Mouse (Mus musculus) forebrain, embryonic 16.5 days (tissue): ENCODE data around the gene Rnf220. TPM values are rescaled to one million over a fixed set of nuclear protein-coding genes. Genes with fewer than 3 reads are reported as not detected.

Experiments
- ATAC-seq: fragments of 200-750 bp; cut with Nextera tagmentation; 2 replicates; pipeline ENCODE4 v1.8.0; 2017; ENCODE audit warnings: mild to moderate bottlenecking, moderate library complexity
- H3K27ac ChIP-seq: fragments of 300-500 bp; sonication (generic); 2 replicates; pipeline ENCODE4 v1.5.1; 2014; ENCODE audit warnings: low read length, control low read depth
- H3K27me3 ChIP-seq: fragments of 300-500 bp; sonication (generic); replicated peaks from 2 replicates; pipeline ENCODE4 v1.6.1; 2014; ENCODE audit warnings: low read length; ENCODE audit not compliant: control insufficient read depth, insufficient read depth
- H3K36me3 ChIP-seq: fragments of 300-500 bp; sonication (generic); 2 replicates; pipeline ENCODE4 v1.6.1; 2014; ENCODE audit not compliant: control insufficient read depth, insufficient read depth
- H3K4me1 ChIP-seq: fragments of 300-500 bp; sonication (generic); replicated peaks from 2 replicates; pipeline ENCODE4 v1.6.1; 2014; ENCODE audit warnings: low read length; ENCODE audit not compliant: control insufficient read depth, insufficient read depth
- H3K4me2 ChIP-seq: fragments of 300-500 bp; sonication (generic); 2 replicates; pipeline ENCODE4 v1.6.1; 2014; ENCODE audit warnings: mild to moderate bottlenecking, low read length, control low read depth
- H3K4me3 ChIP-seq: fragments of 300-500 bp; sonication (generic); replicated peaks from 2 replicates; pipeline ENCODE4 v1.5.1; 2014; ENCODE audit warnings: mild to moderate bottlenecking, low read length, control low read depth
- H3K9ac ChIP-seq: fragments of 300-500 bp; sonication (generic); replicated peaks from 2 replicates; pipeline ENCODE4 v1.6.1; 2014; ENCODE audit warnings: low read depth, low read length, control low read depth
- H3K9me3 ChIP-seq: fragments of 300-500 bp; sonication (generic); 2 replicates; pipeline ENCODE4 v1.6.1; 2016; ENCODE audit warnings: low read length; ENCODE audit not compliant: control insufficient read depth
- WGBS: fragments of 180-500 bp; shearing (Covaris S2); extraction: QIAGEN DNeasy Blood & Tissue Kit; methylation state at CpG from one replicate; pipeline ENCODE4 v1.1.7; 2014; 5-methylcytosine and 5-hydroxymethylcytosine counted together
- polyA plus RNA-seq: library from polyadenylated mRNA; unstranded; fragments of >200 nt; fragmentation: Nextera tagmentation; extraction: Ambion mirVana; gene quantifications from 2 replicates; pipeline ENCODE4 v1.2.1, GENCODE M21; 2015

Gene Rnf220
- polyA plus RNA-seq, 1 experiment from 2014 or later = 129 TPM

- Histone ChIP-seq H3K9me3 (no peaks in the 10 kb centered on the region), H3K27ac (no peak overlapping the region), H3K4me1 (peaks cover 7% of the 10 kb centered on the region), H3K4me2 (peak overlapping the region; percentile 77), H3K27me3 (no peaks in the 10 kb centered on the region), H3K9ac (peak overlapping the region; percentile 76), H3K36me3 (no peaks in the 10 kb centered on the region), H3K4me3 (peak overlapping the region; percentile 73)
- 23% methylated on average over 5 of the region's 5 CpGs for WGBS
- no peak; the same call in 1 of the 2 replicates for ATAC-seq
Observed at GRCm38 (mm10) chr4:117252351-117252750, 244.5 kb downstream of the Rnf220 start.

- H3K9me3 ChIP-seq = no peaks in the 10 kb centered on the region
- WGBS = 1% methylated on average over 26 of the region's 43 CpGs
- peak within 1 kb of the TSS; percentile 73 for H3K4me3 ChIP-seq
- peaks cover 7% of the 10 kb centered on the region for H3K4me1 ChIP-seq
- H3K27ac ChIP-seq = no peak within 1 kb of the TSS
- H3K9ac ChIP-seq = peak within 1 kb of the TSS; percentile 76
- no peaks in the 10 kb centered on the region for H3K27me3 ChIP-seq
- H3K4me2 ChIP-seq = peak within 1 kb of the TSS; percentile 77
- H3K36me3 ChIP-seq = no peaks in the 10 kb centered on the region
- peak; percentile 96 for ATAC-seq
Observed at GRCm38 (mm10) chr4:117251801-117252316, 245.0 kb downstream of the Rnf220 start, which contains the start of the genes Tmem53 and Armh1. TSS of gene Tmem53 (plus strand) at chr4:117251951. TSS of gene Armh1 (minus strand) at chr4:117252125.

- 69% methylated on average over 1 of the region's 1 CpGs for WGBS
- Histone ChIP-seq H3K27ac (no peak overlapping the region), H3K36me3 (no peaks in the 10 kb centered on the region), H3K4me2 (no peak overlapping the region), H3K9me3 (no peaks in the 10 kb centered on the region), H3K9ac (no peak overlapping the region), H3K4me1 (peaks cover 7% of the 10 kb centered on the region), H3K27me3 (no peaks in the 10 kb centered on the region), H3K4me3 (no peak overlapping the region)
- ATAC-seq = no peak
Observed at GRCm38 (mm10) chr4:117250982-117251381, 245.9 kb downstream of the Rnf220 start.

GRCm38 (mm10) chr4:117240867-117241266 is 256.0 kb downstream of the Rnf220 start:
- Histone ChIP-seq H3K4me1 (peaks cover 7% of the 10 kb centered on the region; the same call in 1 of the 2 replicates), H3K27ac (no peak overlapping the region), H3K9me3 (no peaks in the 10 kb centered on the region), H3K36me3 (no peaks in the 10 kb centered on the region), H3K4me2 (no peak overlapping the region), H3K4me3 (no peak overlapping the region), H3K27me3 (no peaks in the 10 kb centered on the region), H3K9ac (no peak overlapping the region)
- no peak for ATAC-seq
- 45% methylated on average over 6 of the region's 6 CpGs for WGBS

- Histone ChIP-seq H3K4me2 (no peak overlapping the region), H3K4me3 (no peak overlapping the region), H3K4me1 (peaks cover 8% of the 10 kb centered on the region; the same call in 1 of the 2 replicates), H3K36me3 (no peaks in the 10 kb centered on the region), H3K27ac (no peak overlapping the region), H3K27me3 (no peaks in the 10 kb centered on the region), H3K9ac (no peak overlapping the region), H3K9me3 (no peaks in the 10 kb centered on the region)
- WGBS = 43% methylated on average over 2 of the region's 2 CpGs
- ATAC-seq = no peak
Observed at GRCm38 (mm10) chr4:117239153-117239552, 257.7 kb downstream of the Rnf220 start.

- Histone ChIP-seq H3K4me3 (no peak overlapping the region), H3K36me3 (no peaks in the 10 kb centered on the region), H3K9ac (no peak overlapping the region), H3K27me3 (no peaks in the 10 kb centered on the region), H3K4me1 (peaks cover 6% of the 10 kb centered on the region; the same call in 1 of the 2 replicates), H3K27ac (no peak overlapping the region), H3K9me3 (no peaks in the 10 kb centered on the region), H3K4me2 (no peak overlapping the region)
- WGBS = 39% methylated on average over 4 of the region's 4 CpGs
- ATAC-seq = no peak
Observed at GRCm38 (mm10) chr4:117235822-117236221, 261.0 kb downstream of the Rnf220 start.

- no peak overlapping the region for H3K4me3 ChIP-seq
- no peaks in the 10 kb centered on the region for H3K27me3 ChIP-seq
- H3K36me3 ChIP-seq = no peaks in the 10 kb centered on the region
- H3K9me3 ChIP-seq = no peaks in the 10 kb centered on the region
- H3K9ac ChIP-seq = no peak overlapping the region
- no peak overlapping the region for H3K27ac ChIP-seq
- 50% methylated on average over 7 of the region's 7 CpGs for WGBS
- no peak overlapping the region for H3K4me2 ChIP-seq
- H3K4me1 ChIP-seq = 0 out of 2 replicates have a peak, but pooled peaks cover 4% of the 10 kb centered on the region
- ATAC-seq = no peak
Observed at GRCm38 (mm10) chr4:117234166-117234741, 262.6 kb downstream of the Rnf220 start.

DNA sequence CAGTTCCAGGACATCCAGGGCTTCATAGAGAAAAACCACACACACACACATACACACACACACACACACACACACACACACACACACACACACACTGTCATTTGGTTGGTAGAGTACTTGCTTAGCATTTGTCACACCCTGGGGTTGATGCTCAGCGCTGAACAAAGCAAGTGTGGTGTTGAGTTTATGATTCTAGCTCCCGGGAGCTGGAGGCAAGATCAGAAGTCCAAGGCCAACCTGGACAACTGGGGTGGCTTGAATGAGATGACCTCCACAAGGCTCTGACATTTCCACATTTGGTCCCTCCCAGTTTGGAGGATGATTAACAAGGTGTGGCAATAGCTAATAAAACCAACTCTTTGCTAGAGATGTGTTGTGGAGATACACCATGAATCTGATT is 265.6 kb downstream of the Rnf220 start:
- no peaks in the 10 kb centered on the region for H3K36me3 ChIP-seq
- no peak overlapping the region for H3K9ac ChIP-seq
- H3K27me3 ChIP-seq = no peaks in the 10 kb centered on the region
- H3K4me2 ChIP-seq = no peak overlapping the region
- 0 out of 2 replicates have a peak, but pooled peaks cover 4% of the 10 kb centered on the region for H3K4me1 ChIP-seq
- WGBS = 88% methylated on average over 2 of the region's 2 CpGs
- H3K9me3 ChIP-seq = no peaks in the 10 kb centered on the region
- ATAC-seq = no peak
- no peak overlapping the region for H3K27ac ChIP-seq
- no peak overlapping the region for H3K4me3 ChIP-seq

DNA sequence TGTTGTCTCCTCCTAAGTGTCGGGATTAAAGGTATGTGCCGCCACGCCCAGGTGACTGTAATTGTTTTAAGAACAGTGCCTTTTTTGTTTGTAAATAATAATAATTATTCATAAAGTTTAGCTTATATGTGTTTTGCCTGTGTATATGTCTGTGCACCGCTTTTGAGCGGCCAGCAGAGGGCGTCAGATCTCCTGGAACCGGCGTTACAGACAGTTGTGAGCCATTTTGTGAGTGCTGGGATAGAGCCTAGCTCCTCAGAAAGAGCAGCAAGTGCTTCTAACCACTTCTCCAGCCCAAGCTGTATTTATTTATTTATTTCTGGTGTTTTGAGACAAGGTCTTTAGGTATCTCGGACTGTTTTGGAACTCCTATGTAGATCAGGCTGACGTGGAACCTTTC is 266.5 kb downstream of the Rnf220 start:
- Histone ChIP-seq H3K9ac (no peak overlapping the region), H3K4me1 (no peaks in the 10 kb centered on the region), H3K9me3 (no peaks in the 10 kb centered on the region), H3K27ac (no peak overlapping the region), H3K27me3 (no peaks in the 10 kb centered on the region), H3K4me3 (no peak overlapping the region), H3K4me2 (no peak overlapping the region), H3K36me3 (no peaks in the 10 kb centered on the region)
- ATAC-seq = no peak
- WGBS = 55% methylated on average over 10 of the region's 10 CpGs
